Mouse (Mus musculus) heart, adult 2 months (tissue): ENCODE results near the gene Tmem62.

Experiments
- CTCF ChIP-seq: fragments of 200-600 bp; IDR thresholded peaks from 2 replicates; pipeline ENCODE4 v1.8.1; 2022; ENCODE audit warnings: antibody characterized with exemption, mild to moderate bottlenecking, moderate library complexity
- EP300 ChIP-seq: fragments of 200-500 bp; IDR thresholded peaks from 2 replicates; pipeline ENCODE4 v1.6.1; 2011; ENCODE audit warnings: low read depth, low read length, control low read depth; ENCODE audit not compliant: insufficient read depth
- POLR2A ChIP-seq: fragments of 200-500 bp; IDR thresholded peaks from 2 replicates; pipeline ENCODE4 v1.6.1; 2011; ENCODE audit warnings: mild to moderate bottlenecking, low read depth, low read length, control low read depth; ENCODE audit not compliant: insufficient read depth

DNA sequence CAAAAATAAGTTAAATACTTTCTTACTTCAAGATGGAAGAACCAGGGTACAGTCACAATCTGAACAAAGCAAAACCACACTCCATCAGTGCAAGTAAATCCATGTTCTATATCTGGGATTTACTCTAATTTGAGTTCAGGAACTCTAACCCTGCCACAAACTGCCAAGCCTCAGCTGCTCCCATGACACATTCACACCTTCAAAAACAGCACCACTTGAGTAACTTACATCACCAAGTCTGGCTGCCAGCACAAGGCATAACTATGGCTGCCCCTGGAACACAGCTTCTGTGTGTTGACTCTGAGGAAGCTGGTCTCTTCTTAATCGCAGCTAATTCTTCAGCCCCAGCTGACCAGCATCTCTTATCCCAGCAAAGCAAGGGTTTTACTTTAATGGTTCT lies 40.3 kb downstream of the Tmem62 start:
- TF ChIP-seq CTCF (no peak), POLR2A (no peak), EP300 (no peak)
